9 mouse cellular contexts compared by ENCODE assay signal in genomic region chr1:82287776-82288325, GRCm38 (mm10). TPM values are rescaled to one million over a fixed set of nuclear protein-coding genes. Genes with fewer than 3 reads are reported as not detected.
A peak's percentile ranks its signal among the peaks of the same experiment; 100 is the strongest.
DNase-seq lines count a peak whose midpoint lies in the region; ATAC-seq and TF ChIP-seq lines count a peak whose summit lies in the region.
"Had no signal": no experiment of that assay in that cellular context is flagged by ENCODE, and none has a peak within 500 bp of the region (broad histone marks: within the 10 kb centered on the region; RNA-seq: fewer than 3 reads in every experiment).

No protein-coding gene starts in this region.

- no peak for ATAC-seq in kidney, postnatal 0 days (replicated peaks; ENCODE audit: low FRiP score, low read depth)
- no peak for ATAC-seq in neural tube, embryonic 13.5 days (ENCODE audit: low read depth)
- ATAC-seq in monocyte, adult 5-6 weeks (replicated peaks; ENCODE audit: insufficient number of reproducible peaks, low FRiP score, low TSS enrichment, poor library complexity, severe bottlenecking), result no peak

- H3K4me1 ChIP-seq in kidney, postnatal 0 days (replicated peaks; ENCODE audit: insufficient read depth, low read length), result peaks cover 17% of the 10 kb centered on the region; the same call in 1 of the 2 replicates
- H3K4me1 ChIP-seq in neural tube, embryonic 13.5 days (replicated peaks), result peaks cover 73% of the 10 kb centered on the region

- no peaks in the 10 kb centered on the region for H3K9me3 ChIP-seq in kidney, postnatal 0 days (replicated peaks; ENCODE audit: low read length)
- no peaks in the 10 kb centered on the region for H3K9me3 ChIP-seq in neural tube, embryonic 13.5 days

- peak overlapping the region; percentile 35; the same call in 1 of the 2 replicates for H3K4me3 ChIP-seq in kidney, postnatal 0 days (replicated peaks; ENCODE audit: low read depth, low read length)
- H3K4me3 ChIP-seq in neural tube, embryonic 13.5 days, result peak overlapping the region; percentile 69

- no peak for TF ChIP-seq CTCF in kidney, postnatal 0 days (IDR thresholded peaks at IDR 0.05; ENCODE audit: low read depth)

- no peak overlapping the region for H3K9ac ChIP-seq in kidney, postnatal 0 days (ENCODE audit: low read depth, low read length)
- peak overlapping the region; percentile 76 for H3K9ac ChIP-seq in neural tube, embryonic 13.5 days

- no peak overlapping the region for H3K27ac ChIP-seq in kidney, postnatal 0 days
- peak overlapping the region; percentile 64; the same call in 1 of the 2 replicates for H3K27ac ChIP-seq in neural tube, embryonic 13.5 days (replicated peaks)

- no peaks in the 10 kb centered on the region for H3K36me3 ChIP-seq in kidney, postnatal 0 days (ENCODE audit: insufficient read depth, low read length)
- H3K36me3 ChIP-seq in neural tube, embryonic 13.5 days, result peaks cover 15% of the 10 kb centered on the region

- DNase-seq in cerebellum, adult 11 months, result peak; percentile 27
- no peak for DNase-seq in cerebellum, adult 9-11 months
- DNase-seq in right cerebral cortex, postnatal 4 days, result peak; percentile 5
- no peak for DNase-seq in right cerebral cortex, postnatal 36 days (ENCODE audit: low spot score in 2 of 2)
- no peak for DNase-seq in kidney, postnatal 0 days (ENCODE audit: low spot score)
- no peak for DNase-seq in retina, embryonic 14.5 days (ENCODE audit: low spot score)

- 88% methylated on average over 16 of the region's 16 CpGs for WGBS in kidney, postnatal 0 days
- 85% methylated on average over 16 of the region's 16 CpGs for WGBS in neural tube, embryonic 13.5 days

- H3K4me2 ChIP-seq in kidney, postnatal 0 days (ENCODE audit: low read length), result peak overlapping the region; percentile 74
- H3K4me2 ChIP-seq in neural tube, embryonic 13.5 days, result peak overlapping the region; percentile 85

- H3K27me3 ChIP-seq in kidney, postnatal 0 days (ENCODE audit: insufficient read depth, low read length), result no peaks in the 10 kb centered on the region
- no peaks in the 10 kb centered on the region for H3K27me3 ChIP-seq in neural tube, embryonic 13.5 days

RNA-seq across cellular contexts. Expression of gene Irs1, which starts 3.4 kb away (rescaled TPM):
- polyA plus RNA-seq in kidney, postnatal 0 days (2015; fragmentation: Nextera tagmentation; extraction: Ambion mirVana), result 3.0 and 3.1 TPM in 2 replicates
- polyA plus RNA-seq in neural tube, embryonic 13.5 days (2015; fragmentation: Nextera tagmentation; extraction: Ambion mirVana), result 7.1 and 8.2 TPM in 2 replicates
- 0.21 TPM in 1 of 3 replicates, not detected in the others for total RNA-seq in monocyte, adult 5-6 weeks (2017)

RNA-seq across cellular contexts. Expression of gene Rhbdd1, which starts 28.4 kb away (rescaled TPM):
- 8.0 and 8.6 TPM in 2 replicates for polyA plus RNA-seq in kidney, postnatal 0 days (2015; fragmentation: Nextera tagmentation; extraction: Ambion mirVana)
- 4.1 and 5.4 TPM in 2 replicates for polyA plus RNA-seq in neural tube, embryonic 13.5 days (2015; fragmentation: Nextera tagmentation; extraction: Ambion mirVana)
- total RNA-seq in monocyte, adult 5-6 weeks (2017), result 20.5 to 28.8 TPM (median 20.9 TPM) in 3 replicates

RNA-seq across cellular contexts. Expression of gene Gm9747, which starts 54.9 kb away (rescaled TPM):
- 10.8 and 11.1 TPM in 2 replicates for polyA plus RNA-seq in kidney, postnatal 0 days (2015; fragmentation: Nextera tagmentation; extraction: Ambion mirVana)
- 22.1 and 26.1 TPM in 2 replicates for polyA plus RNA-seq in neural tube, embryonic 13.5 days (2015; fragmentation: Nextera tagmentation; extraction: Ambion mirVana)
- total RNA-seq in monocyte, adult 5-6 weeks (2017), result not detected in 3 replicates
- total RNA-seq: layer of hippocampus, adult 18-20 months had no signal

Comparison
In these comparisons a context has a peak if more than half of its experiments do, and no peak if none do; other contexts are left out.
1. DNase-seq: peak in cerebellum, adult 11 months (single experiment) and right cerebral cortex, postnatal 4 days (single experiment); none in cerebellum, adult 9-11 months (single experiment), right cerebral cortex, postnatal 36 days (0 of 2), kidney, postnatal 0 days (single experiment) and retina, embryonic 14.5 days (single experiment).